Mouse (Mus musculus): ENCODE measurements around the gene Pde11a. TPM values are rescaled to one million over a fixed set of nuclear protein-coding genes. Genes with fewer than 3 reads are reported as not detected.

Gene Pde11a
- total RNA-seq, 2 experiments from 2014 or later, result 0.17 TPM; not detected in 1

DNA sequence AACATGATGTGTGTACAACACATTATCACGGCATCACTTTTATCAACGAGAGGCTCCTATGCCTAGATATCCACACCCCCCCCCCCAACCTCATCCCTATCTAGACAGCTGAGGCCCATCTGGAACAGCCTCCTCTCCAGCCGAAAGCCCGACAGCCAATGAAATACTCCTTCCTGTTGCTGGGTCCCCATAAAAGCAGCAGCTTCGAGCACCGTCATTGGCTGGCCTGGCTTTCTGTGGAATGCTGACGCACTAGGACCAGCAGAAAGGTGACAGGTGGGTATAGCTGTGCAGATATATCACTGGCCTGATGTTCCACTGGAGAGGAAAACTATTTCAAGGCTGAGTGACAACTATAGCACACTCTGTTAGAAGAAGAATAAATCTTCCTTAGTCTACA, 240.7 kb downstream of the Pde11a start:
- DNase-seq (ENCODE audit: low spot score in 2 of 2), result no peak

DNA sequence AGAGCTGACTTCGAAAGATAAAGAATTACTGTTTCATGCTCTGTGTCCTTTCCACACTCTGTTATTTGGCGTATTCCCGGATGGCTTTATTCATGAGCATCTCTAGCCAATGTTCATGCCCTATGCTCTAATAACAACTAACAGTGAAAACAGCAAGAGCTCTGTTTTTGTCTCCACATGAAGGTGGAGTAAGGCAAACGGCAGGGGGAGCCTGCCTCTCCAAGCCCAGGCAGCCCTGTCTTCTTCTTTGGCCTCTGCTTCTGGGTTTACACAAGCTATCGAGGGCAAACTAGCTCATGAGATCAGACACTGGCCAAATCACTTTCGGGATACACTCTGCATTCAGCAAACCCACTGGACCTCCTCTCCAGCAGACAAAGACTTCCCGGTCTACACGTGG, 241.3 kb downstream of the Pde11a start:
- no peak for DNase-seq (ENCODE audit: low spot score in 2 of 2)

DNA sequence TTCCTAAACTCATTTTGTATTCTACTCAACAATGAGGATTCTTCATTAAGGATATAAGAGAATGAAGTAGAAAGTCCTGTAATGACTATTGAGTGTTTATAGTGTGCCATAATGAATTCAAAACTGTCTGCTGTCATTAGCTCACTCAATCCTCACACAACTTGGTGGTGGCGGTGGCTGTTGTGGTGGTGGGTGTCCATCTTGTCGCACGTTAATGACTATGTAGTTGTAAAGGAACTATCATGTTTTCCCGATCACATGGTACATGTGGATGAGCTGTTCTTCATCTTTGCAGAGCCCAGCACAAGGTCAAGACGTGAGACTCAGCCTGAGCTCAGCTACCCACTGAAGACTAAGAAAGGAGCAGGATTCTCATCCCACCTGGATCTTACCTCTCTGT, 242.7 kb downstream of the Pde11a start:
- no peak for DNase-seq (ENCODE audit: low spot score in 2 of 2)

DNA sequence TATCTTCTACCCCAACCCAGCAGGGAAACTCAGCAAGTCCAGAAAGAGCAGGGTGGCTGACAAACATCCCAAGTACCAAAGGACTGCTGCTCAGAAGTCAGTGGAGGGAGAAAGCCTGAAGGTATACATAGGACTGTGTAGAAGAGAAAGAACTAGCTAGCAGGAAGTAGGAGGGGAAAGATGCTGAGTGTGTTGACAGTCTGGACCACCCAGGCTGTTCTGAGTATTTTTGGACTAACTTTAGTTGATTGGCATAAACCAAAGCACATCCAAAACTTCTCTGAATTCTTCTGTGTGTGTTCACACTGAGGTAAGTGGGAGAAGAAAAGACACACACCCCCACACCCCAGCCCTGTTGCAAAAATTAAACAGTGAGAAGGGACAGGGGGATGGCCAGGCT, 248.1 kb downstream of the Pde11a start:
- no peak for DNase-seq (ENCODE audit: low spot score in 2 of 2)

DNA sequence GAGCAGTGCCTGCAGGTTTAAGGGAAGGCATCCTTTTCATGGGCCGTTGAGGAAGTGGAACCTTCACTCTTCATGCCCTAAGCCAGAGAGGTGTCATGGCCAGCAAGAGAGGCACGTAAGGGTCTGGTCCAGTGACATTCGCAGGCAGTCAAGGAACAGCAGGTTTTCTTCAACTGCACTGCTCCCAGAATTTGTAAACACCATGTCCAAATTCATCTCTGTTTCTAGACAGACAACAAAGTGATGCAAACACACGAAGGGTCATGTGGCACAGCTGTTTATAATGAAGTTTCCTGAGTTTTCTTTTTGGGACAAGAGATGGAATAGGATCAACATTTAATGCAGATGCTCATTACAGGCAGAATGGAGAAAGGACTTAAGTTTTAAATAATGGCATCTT, 249.7 kb downstream of the Pde11a start:
- DNase-seq (ENCODE audit: low spot score in 2 of 2), result no peak

DNA sequence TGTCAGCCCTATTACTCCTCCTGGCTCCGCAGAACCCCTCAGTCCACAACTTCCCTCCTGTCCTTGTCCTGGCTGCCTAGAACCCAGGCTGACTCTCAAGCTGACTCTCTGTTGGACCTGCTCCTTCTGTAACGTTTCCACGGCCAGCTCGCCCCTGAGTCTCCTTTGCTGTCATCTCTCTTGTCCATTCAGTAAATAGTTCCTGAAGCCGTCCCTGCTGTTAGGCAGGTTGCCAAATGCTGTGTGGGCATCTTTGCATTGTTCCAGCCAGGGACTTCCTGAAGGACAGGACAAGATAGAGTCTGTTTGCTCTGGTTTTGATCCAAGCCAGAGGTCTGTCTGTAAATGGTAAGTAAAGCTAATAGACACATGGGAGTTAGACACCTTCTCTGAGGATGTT, 250.2 kb downstream of the Pde11a start:
- no peak for DNase-seq (ENCODE audit: low spot score in 2 of 2)

DNA sequence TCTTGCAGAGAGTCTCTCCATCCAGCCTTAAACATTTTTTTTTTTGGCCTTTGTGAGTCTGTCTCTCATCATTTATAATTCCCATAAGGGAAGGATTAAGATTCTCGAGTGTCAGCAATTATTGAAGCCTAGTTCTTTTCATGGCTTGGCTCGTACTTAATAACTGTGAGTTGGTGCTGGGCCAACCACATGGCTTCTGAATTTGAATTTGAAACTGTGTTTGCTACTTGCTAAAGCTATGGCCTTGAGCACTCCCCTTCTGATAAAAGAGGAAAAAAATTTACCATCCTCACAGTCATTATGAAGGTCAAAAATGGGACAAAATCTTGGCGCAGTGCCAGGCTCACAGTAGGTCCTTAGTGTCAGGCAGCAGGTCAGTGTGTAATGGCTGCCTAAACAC, 251.4 kb downstream of the Pde11a start:
- DNase-seq (ENCODE audit: low spot score in 2 of 2), result peak in 1 of 2 experiments; percentile 37

DNA sequence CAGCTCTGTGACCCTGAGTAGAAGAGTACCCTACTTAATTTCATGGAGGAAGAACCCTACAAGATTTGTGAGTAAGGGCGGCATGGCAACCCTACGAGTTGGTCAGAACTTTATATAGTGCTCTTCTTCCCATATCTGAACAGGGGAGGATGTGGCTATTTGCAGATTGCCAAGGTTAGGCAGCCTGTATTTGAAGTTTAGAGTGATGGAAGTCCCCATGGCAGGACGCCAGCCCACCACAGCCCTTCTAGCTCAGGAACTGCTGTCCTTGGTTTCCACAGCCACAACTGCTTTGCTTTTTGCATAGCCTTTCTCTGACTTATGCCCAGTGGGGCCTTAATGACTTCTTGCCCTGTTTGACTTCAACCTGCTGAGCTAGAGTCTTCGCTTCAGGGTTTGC, 253.6 kb downstream of the Pde11a start:
- DNase-seq (ENCODE audit: low spot score in 2 of 2), result no peak

DNA sequence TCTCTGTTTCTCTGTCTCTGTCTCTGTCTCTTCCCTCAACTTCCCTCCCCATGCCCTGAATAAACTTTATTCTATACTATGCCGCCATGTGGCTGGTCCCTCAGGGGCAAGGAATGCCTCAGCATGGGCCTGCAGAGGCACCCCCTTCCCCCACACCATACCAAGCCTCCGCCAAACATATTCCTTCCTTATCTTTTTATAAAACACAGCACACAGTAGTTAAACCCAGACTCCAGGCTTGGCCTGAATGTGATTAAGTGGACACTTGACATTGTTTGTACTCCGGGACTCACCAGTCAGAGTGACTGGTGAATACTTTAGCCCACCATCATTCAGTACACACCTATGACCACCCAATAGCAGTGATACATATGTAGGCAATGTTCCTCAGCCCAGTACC, 254.7 kb downstream of the Pde11a start:
- no peak for DNase-seq (ENCODE audit: low spot score in 2 of 2)

DNA sequence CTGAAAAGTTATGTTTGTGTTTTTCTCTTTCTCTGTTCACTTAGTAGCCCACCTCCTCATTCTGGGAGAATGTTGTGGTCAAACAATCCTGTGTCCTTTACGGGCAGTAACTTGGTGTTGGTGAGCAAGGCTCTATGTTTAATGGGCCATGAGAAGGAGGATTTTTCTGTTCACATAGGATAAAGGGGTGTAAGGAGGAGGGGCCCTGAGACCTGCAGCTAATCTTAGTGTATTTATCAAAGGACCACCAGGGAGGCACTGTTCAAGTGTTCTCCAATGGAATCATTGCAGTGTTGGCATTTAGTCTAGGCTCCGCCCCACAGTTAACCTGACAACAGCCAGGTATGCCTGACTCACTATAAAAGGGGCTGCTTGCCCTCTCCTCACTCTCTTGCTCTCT, 255.2 kb downstream of the Pde11a start:
- DNase-seq (ENCODE audit: low spot score in 2 of 2), result no peak

DNA sequence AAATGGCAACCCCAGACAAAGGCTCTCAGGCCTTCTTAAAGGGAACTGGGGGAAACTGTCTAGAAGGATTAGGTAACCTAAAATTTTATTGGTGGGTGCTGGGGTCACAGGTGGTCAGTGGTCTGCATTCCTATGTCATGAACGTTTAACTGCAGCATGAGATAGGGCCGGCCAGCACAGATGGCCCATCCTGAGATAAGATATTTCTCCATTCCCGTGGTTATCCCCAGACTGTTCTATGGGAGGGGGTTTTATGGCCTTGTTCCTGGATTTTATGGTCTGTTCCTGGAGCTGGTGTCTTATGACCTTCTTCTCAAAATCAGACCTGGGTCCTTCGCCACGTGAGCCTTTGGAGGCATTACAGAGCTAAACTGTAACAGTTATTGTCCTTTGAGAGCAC, 256.6 kb downstream of the Pde11a start:
- DNase-seq (ENCODE audit: low spot score in 2 of 2), result no peak

DNA sequence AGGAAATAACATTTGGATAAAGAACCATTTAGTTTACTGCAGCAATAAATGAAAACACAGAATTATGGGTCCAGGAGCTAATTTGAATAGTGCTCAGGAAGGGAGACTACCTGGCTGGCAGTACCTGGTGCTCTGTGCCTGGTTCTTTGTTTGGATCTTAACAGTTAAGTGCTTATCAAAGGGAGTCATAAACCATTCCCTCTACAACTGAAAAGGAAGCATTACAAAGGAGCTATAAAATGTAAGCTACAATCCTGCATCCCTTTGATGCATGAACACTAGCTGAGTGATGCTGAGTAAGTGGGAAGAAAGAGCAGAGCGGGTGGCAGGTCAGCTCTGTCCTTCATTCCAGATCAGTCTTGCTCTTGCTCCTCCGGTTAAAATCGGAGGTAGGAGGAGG, 258.0 kb downstream of the Pde11a start:
- DNase-seq (ENCODE audit: low spot score in 2 of 2), result no peak

DNA sequence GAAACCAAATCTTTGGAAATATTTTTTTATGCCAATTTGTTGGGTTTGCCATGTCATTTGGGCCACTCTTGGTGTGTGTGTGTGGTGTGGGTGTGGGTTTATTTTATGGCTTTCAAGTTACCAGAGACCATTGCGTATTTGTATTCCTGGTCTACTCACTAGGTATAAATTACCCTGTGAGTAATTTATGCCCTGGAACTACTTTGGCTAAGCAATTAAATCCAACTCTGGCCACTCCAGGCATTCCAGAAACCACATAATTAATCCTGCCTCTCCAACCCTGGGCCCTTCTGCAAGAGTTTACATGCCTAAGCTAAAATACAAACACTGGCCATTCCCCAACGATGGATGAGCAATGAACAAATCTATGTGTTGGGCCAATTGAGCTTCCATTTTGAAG, 261.7 kb downstream of the Pde11a start:
- DNase-seq (ENCODE audit: low spot score in 2 of 2), result no peak

DNA sequence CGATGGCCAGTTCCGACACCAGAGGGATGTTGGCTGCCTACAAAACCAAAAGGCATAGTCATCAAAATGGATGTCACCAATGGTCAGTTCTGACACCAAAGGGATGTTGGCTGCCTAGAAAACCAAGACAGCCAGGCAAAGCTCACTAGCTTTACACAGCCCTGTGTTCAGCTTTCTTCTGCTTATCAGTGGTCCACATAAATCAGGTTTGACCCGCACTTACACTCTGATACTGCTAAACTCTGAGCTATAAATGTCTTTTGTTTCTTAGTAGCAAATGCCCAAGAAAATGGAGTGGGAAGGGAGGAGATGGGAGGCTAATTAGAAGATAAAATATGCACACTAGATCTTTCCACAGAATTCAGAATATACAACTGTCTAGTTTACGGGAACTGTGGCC, 262.5 kb downstream of the Pde11a start:
- no peak for DNase-seq (ENCODE audit: low spot score in 2 of 2)

DNA sequence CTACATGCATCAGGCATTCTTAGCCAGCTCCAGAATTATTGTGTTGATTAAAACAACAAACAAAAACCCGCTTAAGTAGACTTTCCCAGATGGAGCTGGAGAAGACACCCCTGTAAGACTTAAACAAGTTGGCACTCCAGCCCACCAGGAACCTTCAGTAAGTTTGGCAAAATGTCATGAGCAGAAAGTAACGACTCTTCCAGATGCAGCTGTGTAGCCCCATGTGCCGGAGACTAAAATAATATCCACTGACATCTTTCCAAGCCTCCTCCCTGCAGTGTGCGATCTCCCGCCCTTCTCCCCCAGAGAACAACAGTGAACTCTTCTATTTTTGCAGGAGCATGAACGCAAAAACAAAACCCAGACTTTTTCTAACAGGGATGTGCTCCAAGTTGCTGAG, 265.5 kb downstream of the Pde11a start:
- no peak for DNase-seq (ENCODE audit: low spot score in 2 of 2)

DNA sequence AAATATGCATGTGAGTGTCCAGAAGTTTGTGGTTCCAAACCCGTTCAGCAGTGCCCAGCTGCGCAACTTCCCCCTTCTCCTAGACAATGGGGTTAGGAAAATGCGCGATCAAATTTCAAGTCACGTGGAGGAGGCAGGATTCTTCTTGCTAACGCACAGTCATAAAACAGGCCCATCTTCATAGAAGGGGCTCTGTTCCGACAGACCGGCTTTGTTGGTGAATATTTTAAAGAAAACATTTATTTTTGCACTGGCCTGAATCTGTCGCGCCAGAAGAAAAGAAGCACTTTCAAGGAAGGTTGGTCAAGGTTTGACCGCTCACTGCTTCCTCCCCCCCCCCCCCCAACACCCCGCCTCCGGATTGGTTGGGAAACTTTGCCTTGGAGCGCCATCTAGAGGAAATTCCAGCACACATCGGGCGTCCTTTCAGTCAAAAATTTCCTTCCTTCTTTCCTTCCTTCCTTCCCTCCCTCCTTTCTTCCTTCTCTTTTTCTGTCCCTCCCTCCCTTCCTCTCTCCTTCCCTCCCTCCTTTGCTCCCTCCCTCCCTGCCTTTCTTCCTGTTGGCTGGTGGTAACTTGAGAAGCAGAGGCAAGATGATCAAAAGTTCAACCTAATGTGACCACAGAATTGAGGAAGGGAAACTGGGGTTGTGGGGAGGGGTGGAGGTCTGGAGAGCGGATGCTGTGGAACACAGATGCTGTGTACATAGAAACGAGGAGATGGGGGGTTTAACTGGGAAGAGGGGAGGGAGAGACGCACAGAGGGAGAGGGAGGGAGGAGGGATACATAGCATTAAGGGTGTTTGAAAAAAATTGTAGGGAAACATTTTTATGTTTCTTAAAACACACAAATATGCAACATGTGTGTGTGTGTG, 267.9 kb downstream of the Pde11a start:
- peak; percentile 50 to 54 for DNase-seq (ENCODE audit: low spot score in 2 of 2)

DNA sequence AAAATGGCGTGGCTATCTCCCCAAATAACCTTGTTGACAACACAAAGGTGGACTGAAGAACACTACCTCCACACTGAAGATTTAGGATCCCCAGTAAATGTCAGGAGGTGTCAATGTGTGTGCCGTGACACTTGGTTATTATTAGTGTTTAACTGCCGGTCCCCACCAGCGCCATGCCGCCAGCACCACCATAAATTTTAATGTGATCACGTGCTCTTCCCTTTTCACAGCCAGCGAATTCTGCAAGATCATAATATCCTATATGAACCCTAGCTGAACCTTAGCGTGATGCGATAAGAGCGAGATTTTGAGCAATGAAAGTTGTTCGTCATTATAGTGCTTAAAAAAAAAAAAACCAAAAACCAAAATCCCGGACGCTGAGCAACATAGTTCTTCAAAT, 269.3 kb downstream of the Pde11a start:
- no peak for DNase-seq (ENCODE audit: low spot score in 2 of 2)

DNA sequence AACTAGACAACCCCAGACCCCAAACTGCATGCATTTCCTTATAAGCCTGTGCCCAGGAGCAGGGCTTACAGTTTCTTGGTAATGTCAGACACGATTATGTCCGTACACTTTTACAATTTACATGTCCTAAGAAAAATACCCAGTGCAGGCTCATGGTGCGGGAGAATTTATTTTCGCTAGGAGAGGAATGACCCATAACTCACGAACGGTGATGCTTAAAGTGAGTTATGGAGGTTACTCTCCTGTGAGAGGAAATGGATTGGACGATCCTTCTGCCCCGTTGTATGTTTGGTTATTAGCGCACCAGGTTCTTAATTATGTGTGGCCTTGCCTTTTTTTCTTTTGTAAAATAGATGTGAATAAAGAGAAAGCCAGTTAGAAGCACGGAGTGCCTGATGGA, 270.4 kb downstream of the Pde11a start:
- no peak for DNase-seq (ENCODE audit: low spot score in 2 of 2)

DNA sequence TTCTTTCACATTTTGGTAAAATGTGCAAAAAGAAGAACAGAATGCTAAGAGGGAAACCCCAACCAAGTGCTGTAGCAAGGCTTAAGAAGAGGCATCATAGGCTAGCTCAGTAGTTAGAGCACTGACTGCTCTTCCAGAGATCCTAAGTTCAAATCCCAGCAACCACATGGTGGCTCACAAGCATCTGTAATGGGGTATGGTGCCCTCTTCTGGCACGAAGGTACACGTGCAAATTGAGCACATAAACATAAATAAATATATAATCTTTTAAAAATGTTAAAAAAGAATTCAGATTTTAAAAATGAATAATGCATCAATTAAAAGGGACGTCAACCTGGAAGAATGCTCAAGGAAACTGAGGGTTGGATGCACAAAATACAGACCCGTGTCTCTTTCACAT, 271.4 kb downstream of the Pde11a start:
- no peak for DNase-seq (ENCODE audit: low spot score in 2 of 2)

DNA sequence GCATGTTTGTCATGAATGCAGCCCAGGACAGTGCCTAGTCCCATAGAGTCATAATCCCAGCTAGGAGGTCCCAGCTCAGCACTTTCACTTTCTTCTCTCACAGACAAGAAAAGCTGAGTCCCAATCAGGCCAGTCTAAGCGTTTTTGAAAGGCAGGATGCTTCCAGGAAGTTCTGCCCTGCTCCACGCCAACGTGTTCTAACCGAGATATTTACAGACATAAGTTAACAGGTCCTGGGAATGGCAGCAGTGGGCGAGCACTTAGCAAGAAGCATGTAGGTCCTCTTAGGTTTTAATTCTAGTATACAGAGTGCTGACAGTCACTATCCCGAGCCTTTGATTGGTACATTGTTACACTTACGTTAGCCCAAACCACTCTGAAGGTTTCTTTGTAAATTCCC, 273.3 kb downstream of the Pde11a start:
- no peak for DNase-seq (ENCODE audit: low spot score in 2 of 2)

DNA sequence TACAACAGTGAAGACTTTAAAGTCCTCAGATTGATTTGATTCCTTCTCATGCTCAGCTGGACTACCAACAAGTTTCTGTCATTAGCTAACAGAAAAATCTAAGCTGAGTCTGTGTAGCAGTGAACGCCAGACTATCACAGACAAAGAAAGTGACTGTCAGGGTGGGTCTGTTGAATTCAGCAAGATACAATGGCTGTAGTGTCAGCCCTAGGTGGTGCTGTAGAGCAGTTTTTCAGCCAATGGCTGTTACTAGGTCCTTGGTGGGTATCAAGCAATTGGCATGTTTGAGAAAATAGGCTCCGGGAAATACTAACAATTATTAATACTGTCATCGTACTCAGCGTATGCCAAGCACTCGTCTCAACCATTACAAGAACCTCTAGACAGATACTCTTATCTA, 274.5 kb downstream of the Pde11a start:
- DNase-seq (ENCODE audit: low spot score in 2 of 2), result peak in 1 of 2 experiments; percentile 24

DNA sequence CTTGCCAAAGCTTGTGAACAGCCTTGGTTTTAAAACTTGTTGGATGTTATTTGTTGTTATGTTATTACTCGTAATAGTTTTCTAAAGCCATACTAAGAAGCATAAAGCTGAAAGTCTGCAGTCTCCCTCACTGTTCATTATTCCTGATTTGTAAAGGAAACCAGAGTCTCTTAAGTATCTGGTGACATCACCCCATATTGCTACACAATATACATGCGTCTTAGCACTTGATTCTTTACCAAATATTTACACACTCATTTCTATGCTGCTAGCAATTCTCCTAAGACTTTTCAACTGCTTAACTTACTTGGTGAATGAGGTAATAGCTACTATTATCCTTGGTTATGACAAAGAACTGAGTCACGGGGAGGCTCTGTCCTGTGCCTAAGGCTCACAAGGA, 278.4 kb downstream of the Pde11a start:
- no peak for DNase-seq (ENCODE audit: low spot score in 2 of 2)

DNA sequence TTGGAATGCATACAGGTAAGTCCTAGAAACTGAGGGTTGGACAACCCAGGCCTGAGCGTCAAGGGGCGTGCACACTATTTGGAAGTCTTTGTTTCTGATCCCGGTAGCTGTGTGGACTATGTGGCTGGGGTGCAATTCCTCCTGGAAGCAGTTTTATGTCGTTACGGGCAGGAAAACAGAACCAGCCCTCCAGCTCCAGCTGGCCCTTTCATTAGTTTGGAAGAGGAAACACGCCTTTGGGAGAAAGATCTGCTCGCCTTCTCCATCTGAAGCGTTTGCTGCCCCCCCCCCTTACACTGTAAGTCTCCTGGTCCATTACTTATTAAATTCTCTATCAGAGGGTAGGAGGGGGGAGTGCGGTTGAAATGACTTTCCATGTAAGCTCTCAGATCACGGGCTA, 279.0 kb downstream of the Pde11a start:
- DNase-seq (ENCODE audit: low spot score in 2 of 2), result no peak

All from adrenal gland, adult 18-20 months (tissue).